Mouse (Mus musculus) bone marrow, adult 2 months (tissue): Measurements from ENCODE around the gene Gm3285.

ENCODE experiments used
- CTCF ChIP-seq: fragments of 200-500 bp; IDR thresholded peaks from 2 replicates; pipeline ENCODE4 v1.5.1; 2011; ENCODE audit warnings: low read length, control low read depth; ENCODE audit not compliant: control insufficient read depth, insufficient read depth
- POLR2A ChIP-seq: fragments of 200-500 bp; IDR thresholded peaks from 2 replicates; pipeline ENCODE4 v1.6.1; 2011; ENCODE audit warnings: low read depth, mild to moderate bottlenecking, control low read depth, low read length, borderline replicate concordance; ENCODE audit not compliant: control insufficient read depth

GRCm38 (mm10) chr10:77900126-77900525 is 38.4 kb downstream of the Gm3285 start:
- TF ChIP-seq CTCF (no peak), POLR2A (no peak)
